Mouse (Mus musculus) kidney, embryonic 15.5 days (tissue): ENCODE data around the gene Pced1b. TPM values are rescaled to one million over a fixed set of nuclear protein-coding genes. Genes with fewer than 3 reads are reported as not detected.
"Not testable (repeated sequence)": the region's sequence is repeated elsewhere in the genome, so short reads cannot be mapped to it uniquely, and the experiment has no call there.

Experiments used
- ATAC-seq: fragments of 200-750 bp; cut with Nextera tagmentation; replicated peaks from 2 replicates; pipeline ENCODE4 v1.8.0; 2017; ENCODE audit warnings: moderate TSS enrichment; ENCODE audit not compliant: low FRiP score
- H3K27ac ChIP-seq: fragments of 300-500 bp; sonication (generic); 2 replicates; pipeline ENCODE4 v1.5.1; 2015; ENCODE audit warnings: mild to moderate bottlenecking, inconsistent platforms
- H3K27me3 ChIP-seq: fragments of 300-500 bp; sonication (generic); 2 replicates; pipeline ENCODE4 v1.6.1; 2015; ENCODE audit warnings: inconsistent platforms
- H3K36me3 ChIP-seq: fragments of 300-500 bp; sonication (generic); 2 replicates; pipeline ENCODE4 v1.6.1; 2015; ENCODE audit warnings: inconsistent platforms
- H3K4me1 ChIP-seq: fragments of 300-500 bp; sonication (generic); 2 replicates; pipeline ENCODE4 v1.6.1; 2015; ENCODE audit warnings: inconsistent platforms
- H3K4me2 ChIP-seq: fragments of 300-500 bp; sonication (generic); 2 replicates; pipeline ENCODE4 v1.6.1; 2015; ENCODE audit warnings: moderate library complexity, mild to moderate bottlenecking, inconsistent platforms
- H3K4me3 ChIP-seq: fragments of 300-500 bp; sonication (generic); replicated peaks from 2 replicates; pipeline ENCODE4 v1.5.1; 2015; ENCODE audit warnings: mild to moderate bottlenecking, inconsistent platforms
- H3K9ac ChIP-seq: fragments of 300-500 bp; sonication (generic); 2 replicates; pipeline ENCODE4 v1.6.1; 2015; ENCODE audit warnings: mild to moderate bottlenecking, inconsistent platforms
- H3K9me3 ChIP-seq: fragments of 300-500 bp; sonication (generic); replicated peaks from 2 replicates; pipeline ENCODE4 v1.6.1; 2016; ENCODE audit warnings: inconsistent platforms
- WGBS: fragments of 180-500 bp; shearing (Covaris S2); methylation state at CpG from one replicate; pipeline ENCODE4 v1.1.7; 2015; ENCODE audit warnings: mixed read lengths; 5-methylcytosine and 5-hydroxymethylcytosine counted together
- polyA plus RNA-seq: library from polyadenylated mRNA; unstranded; fragments of >200 nt; fragmentation: Nextera tagmentation; extraction: Ambion mirVana; gene quantifications from 2 replicates; pipeline ENCODE4 v1.2.1, GENCODE M21; 2015

Pced1b gene
- polyA plus RNA-seq, result 5.5 and 5.8 TPM in 2 replicates

DNA sequence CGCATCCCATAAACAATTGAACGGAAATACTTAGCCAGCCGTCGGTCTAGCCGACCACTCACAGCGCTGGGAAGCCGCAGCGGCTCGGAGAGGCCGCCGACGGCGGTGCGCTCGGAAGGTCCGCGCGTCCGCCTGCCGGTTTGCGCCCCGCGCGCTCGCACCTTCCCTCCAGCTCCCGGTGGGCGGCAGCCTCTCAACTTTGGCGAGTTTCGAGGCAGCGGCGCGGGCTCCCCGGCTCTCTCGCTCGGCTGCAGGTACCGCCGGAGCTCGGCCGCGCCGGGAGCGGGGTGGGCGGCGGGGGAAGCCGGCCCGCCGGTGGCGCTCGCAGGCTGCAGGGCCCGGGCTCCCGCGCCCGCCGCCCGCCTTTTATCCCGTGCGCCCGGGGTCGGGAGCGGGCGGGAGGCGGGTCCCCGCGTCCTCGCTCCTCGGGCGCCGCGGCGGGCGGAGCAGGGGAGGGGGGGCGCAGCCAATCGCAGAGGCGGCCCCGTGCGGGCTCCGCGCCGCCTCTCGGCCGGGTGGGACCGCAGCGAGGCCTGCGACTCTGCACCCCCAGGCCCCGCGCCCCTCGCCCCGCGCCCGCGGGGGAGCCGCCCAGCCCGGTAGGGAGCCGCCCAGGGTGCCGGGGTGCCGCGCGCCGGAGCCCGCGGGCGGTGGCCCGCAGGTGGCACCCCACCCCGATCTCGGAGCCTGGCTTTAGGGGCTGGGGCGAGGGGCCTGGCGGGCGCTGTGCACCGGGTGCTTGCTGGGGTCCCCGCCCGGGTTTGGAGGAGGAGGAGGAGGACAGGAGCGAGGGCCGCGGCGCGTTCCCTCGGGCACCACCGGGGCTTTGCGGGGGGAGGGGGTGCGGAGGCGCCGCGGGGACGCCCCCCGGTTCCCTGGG is at the start of gene Pced1b, which contains the start of gene Amigo2:
TSS of gene Pced1b (plus strand) at position 197 of the 880 bp plus-strand sequence.
TSS of gene Amigo2 (minus strand) at position 377 of the 880 bp plus-strand sequence.
- peaks cover 8% of the 10 kb centered on the region; the same call in 1 of the 2 replicates for H3K36me3 ChIP-seq
- H3K4me1 ChIP-seq, result peaks cover 24% of the 10 kb centered on the region
- H3K27me3 ChIP-seq, result peaks cover 13% of the 10 kb centered on the region; the same call in 1 of the 2 replicates
- no peaks in the 10 kb centered on the region for H3K9me3 ChIP-seq
- H3K4me3 ChIP-seq, result peak within 1 kb of the TSS; percentile 87
- peak within 1 kb of the TSS; percentile 93 for H3K9ac ChIP-seq
- peak within 1 kb of the TSS; percentile 84 for H3K4me2 ChIP-seq
- peak within 1 kb of the TSS; percentile 94 for H3K27ac ChIP-seq
- under 1% methylated on average over 109 of the region's 125 CpGs for WGBS
- peak; percentile 90 for ATAC-seq

DNA sequence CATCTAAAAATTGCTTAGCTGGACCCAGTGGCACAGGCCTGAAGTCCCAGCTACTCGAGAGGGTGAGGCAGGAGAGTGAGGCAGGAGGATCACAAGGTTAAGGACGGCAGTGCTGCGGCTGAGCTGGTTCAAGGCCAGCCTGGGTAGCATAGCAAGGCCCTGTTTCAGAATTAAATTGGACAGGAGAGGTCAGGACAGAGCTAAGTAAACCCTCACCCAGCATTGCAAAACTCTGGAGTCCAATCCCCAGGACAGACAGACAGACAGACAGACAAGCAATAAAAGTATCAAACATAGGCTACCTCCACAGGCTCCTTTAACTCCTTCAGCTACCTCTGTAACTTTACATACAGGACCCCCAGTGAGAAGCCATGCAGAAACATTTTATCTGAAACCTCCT is 42.0 kb upstream of the Pced1b start:
- Histone ChIP-seq H3K36me3 (no peaks in the 10 kb centered on the region), H3K4me1 (no peaks in the 10 kb centered on the region), H3K4me2 (no peak overlapping the region), H3K27ac (no peak overlapping the region), H3K9me3 (no peaks in the 10 kb centered on the region), H3K9ac (no peak overlapping the region), H3K27me3 (no peaks in the 10 kb centered on the region), H3K4me3 (no peak overlapping the region)
- WGBS, result 78% methylated on average over 3 of the region's 3 CpGs
- ATAC-seq, result no peak

DNA sequence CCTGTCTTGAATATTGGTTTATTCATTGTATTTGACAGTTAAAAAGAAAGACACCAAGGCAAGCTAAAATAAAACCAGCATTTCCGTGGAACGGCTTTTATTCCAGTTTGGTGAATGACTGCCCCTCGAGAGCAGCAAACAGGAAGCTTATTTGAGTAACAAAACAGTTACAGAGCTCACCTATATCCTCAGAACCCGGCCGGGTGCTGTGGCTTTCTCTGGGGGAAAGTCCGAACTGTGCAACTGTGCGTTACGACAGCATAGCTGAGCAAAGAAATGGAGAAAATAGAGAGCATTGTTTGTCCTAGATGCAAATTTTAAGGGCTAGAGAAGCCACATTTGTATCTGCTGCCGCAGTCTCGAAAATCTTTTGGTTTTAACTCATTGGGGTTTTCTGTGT is 41.1 kb upstream of the Pced1b start:
- no peak overlapping the region for H3K4me3 ChIP-seq
- no peak overlapping the region for H3K9ac ChIP-seq
- H3K9me3 ChIP-seq, result no peaks in the 10 kb centered on the region
- ATAC-seq, result no peak
- no peak overlapping the region for H3K27ac ChIP-seq
- no peaks in the 10 kb centered on the region for H3K27me3 ChIP-seq
- no peak overlapping the region for H3K4me2 ChIP-seq
- WGBS, result 89% methylated on average over 10 of the region's 10 CpGs
- no peaks in the 10 kb centered on the region for H3K36me3 ChIP-seq
- H3K4me1 ChIP-seq, result no peaks in the 10 kb centered on the region

DNA sequence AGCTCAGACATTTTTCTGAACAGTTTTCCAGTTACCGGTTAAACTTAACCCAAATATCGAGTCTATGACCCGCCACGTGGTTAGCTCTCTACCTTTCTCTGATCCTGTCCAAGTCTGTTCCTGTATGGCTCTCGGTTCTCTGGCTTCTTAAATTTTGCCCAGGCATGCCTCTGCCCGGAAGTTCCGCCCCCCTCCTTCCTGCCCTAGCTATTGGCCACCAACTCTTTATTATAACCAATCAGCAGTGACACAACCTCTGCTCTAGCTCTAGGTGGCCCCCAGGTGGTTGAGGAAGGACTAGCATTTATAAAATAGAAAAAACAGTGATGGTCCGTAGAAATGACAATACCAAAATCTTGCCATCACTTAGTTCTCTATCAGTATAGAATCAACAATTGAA is 40.4 kb upstream of the Pced1b start:
- WGBS, result 96% methylated on average over 8 of the region's 8 CpGs
- Histone ChIP-seq H3K9me3 (no peaks in the 10 kb centered on the region), H3K4me1 (no peaks in the 10 kb centered on the region)

DNA sequence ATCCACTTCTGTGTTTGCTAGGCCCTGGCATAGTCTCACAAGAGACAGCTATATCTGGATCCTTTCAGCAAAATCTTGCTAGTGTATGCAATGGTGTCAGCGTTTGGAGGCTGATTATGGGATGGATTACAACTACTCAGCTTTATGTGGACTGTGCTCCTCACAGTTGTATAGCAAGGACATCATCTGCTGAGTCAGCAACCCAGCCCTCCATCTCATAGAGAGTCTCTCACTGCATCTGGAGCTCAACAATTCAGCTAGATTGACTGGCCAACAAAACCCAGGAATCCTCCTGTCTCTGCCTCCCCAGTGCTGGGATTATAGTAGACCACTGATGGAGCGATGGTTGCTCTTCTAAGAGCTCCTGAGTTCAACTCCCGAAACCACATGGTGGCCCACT is 37.2 kb upstream of the Pced1b start:
- WGBS, result 92% methylated on average over 3 of the region's 3 CpGs
- not testable (repeated sequence) for H3K4me2 ChIP-seq, H3K27ac ChIP-seq, H3K4me3 ChIP-seq, H3K9ac ChIP-seq, H3K4me1 ChIP-seq, ATAC-seq, H3K27me3 ChIP-seq, H3K36me3 ChIP-seq, H3K9me3 ChIP-seq

More for the DNA sequence above, 40.4 kb upstream of the Pced1b start:
- ATAC-seq, result no peak
- H3K4me2 ChIP-seq, result no peak overlapping the region
- H3K4me3 ChIP-seq, result no peak overlapping the region
- no peaks in the 10 kb centered on the region for H3K36me3 ChIP-seq
- H3K27ac ChIP-seq, result no peak overlapping the region
- H3K27me3 ChIP-seq, result no peaks in the 10 kb centered on the region
- no peak overlapping the region for H3K9ac ChIP-seq

DNA sequence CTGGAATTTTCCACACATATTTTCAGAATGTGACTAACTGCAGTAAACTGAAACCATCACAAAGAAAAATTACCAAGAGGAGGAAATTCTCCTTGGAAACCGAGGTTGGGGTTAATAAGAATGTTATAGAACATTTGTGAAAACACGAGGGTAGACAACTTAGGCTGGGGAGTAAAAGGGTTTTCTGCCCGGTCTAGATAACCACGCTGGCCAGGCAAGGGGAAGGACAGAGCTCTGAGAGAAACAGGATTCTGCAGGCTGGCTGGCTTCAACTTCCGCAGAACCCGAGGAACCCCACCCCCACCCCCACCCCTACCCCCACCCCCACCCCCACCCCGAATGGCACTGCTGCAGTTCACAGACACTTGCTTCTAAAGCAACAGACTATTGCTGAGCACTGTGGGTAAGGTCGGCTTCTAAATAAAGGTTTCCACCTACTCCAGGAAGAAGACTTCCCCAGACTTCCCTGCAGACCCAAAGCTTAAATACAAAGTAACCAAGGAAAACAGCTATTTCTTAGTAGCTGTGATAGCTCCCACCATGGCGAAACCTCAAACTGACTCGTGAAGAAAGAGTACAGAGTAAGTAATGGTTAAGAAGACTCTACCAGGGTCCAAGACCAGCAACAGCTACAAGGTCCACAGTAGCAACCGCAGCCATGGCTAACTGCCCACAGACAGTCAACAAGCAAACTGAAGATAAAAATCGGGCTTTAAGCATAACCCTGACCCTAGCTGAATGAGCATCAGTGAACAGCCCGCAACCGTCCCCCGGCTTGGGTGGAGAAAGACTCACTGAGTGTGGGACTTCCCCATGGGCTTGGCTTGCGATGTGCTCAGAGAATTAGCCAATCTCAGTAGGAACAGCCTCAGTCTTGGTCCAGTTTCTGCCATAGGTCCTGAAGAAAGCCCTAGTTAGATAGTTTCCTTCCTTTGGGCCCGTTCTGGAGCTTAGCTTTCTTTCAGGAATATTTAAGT is 34.1 kb upstream of the Pced1b start:
- no peaks in the 10 kb centered on the region for H3K27me3 ChIP-seq
- ATAC-seq, result no peak
- H3K36me3 ChIP-seq, result no peaks in the 10 kb centered on the region
- H3K9ac ChIP-seq, result no peak overlapping the region
- no peaks in the 10 kb centered on the region for H3K9me3 ChIP-seq
- H3K27ac ChIP-seq, result no peak overlapping the region
- H3K4me1 ChIP-seq, result no peaks in the 10 kb centered on the region
- H3K4me3 ChIP-seq, result no peak overlapping the region
- no peak overlapping the region for H3K4me2 ChIP-seq
- 78% methylated on average over 17 of the region's 17 CpGs for WGBS

DNA sequence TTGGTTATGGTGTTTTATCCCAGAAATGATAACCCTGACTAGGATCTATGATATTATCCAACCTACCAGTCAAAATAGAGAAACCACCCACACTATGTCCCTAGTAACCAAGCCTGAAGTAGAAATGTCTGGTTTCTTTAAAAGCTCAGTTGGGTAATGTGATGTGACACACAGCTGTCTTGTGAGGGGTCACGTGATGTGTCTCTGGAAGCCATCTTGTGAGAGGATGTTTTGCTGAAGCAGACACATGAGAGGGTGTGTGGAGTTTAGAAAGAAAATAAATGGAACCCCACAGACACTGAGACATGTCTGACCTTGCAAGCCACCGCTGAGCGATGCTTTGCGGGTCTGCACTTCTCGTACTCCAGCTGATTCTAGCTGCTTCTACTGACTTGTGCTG is 30.1 kb upstream of the Pced1b start:
- Histone ChIP-seq H3K36me3 (no peaks in the 10 kb centered on the region), H3K27ac (no peak overlapping the region), H3K4me3 (no peak overlapping the region), H3K4me1 (no peaks in the 10 kb centered on the region), H3K9me3 (no peaks in the 10 kb centered on the region), H3K4me2 (no peak overlapping the region), H3K9ac (no peak overlapping the region), H3K27me3 (no peaks in the 10 kb centered on the region)
- 94% methylated on average over 5 of the region's 5 CpGs for WGBS
- ATAC-seq, result no peak

DNA sequence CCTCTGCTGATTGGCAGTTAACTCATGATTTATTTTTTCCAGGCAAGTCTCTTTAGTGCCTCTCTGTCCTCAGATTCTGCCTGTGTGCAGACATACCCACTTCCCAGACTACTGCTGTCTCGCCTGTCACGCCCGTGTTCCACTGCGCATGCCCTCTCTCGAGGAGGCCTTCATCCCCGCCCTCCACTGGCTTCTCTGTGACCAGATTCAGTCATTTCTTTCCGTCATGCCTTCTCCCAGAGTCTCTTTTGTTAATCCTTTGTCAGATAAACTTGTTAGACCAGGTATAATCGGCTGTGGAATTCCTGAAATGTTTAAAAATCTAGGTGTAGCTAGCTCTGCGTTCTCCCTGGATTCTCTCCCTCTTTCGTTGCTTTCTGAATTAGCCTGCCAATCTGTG is 23.5 kb upstream of the Pced1b start:
- Histone ChIP-seq H3K36me3 (no peaks in the 10 kb centered on the region), H3K4me2 (peak overlapping the region; percentile 32), H3K9ac (no peak overlapping the region), H3K27me3 (no peaks in the 10 kb centered on the region), H3K4me1 (peaks cover 19% of the 10 kb centered on the region), H3K4me3 (no peak overlapping the region), H3K27ac (peak overlapping the region; percentile 66), H3K9me3 (no peaks in the 10 kb centered on the region)
- 57% methylated on average over 10 of the region's 10 CpGs for WGBS
- ATAC-seq, result no peak

DNA sequence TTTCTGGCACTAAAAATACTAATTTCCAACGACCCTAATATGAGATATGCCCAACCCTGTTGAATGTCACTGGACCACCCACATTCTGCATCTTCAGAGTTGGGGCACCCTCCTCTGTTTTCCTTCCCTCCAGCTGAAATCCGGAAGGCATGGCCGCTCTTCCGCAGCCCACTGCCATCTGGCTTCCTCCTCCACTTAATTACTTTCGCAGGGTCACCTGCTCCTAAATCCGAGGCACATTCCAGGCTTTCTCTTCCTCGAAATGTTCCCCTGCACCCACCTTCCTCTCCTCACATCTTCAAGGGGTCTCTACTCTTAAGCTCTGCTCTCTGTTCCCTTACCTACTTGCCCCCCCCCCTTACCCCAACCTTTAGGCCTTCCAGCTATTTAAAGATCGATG is 22.9 kb upstream of the Pced1b start:
- Histone ChIP-seq H3K9ac (no peak overlapping the region), H3K4me2 (peak overlapping the region; percentile 32), H3K27me3 (no peaks in the 10 kb centered on the region), H3K36me3 (no peaks in the 10 kb centered on the region), H3K4me1 (peaks cover 19% of the 10 kb centered on the region), H3K4me3 (no peak overlapping the region), H3K9me3 (no peaks in the 10 kb centered on the region), H3K27ac (peak overlapping the region; percentile 66)
- peak; percentile 54 for ATAC-seq
- 20% methylated on average over 8 of the region's 8 CpGs for WGBS

DNA sequence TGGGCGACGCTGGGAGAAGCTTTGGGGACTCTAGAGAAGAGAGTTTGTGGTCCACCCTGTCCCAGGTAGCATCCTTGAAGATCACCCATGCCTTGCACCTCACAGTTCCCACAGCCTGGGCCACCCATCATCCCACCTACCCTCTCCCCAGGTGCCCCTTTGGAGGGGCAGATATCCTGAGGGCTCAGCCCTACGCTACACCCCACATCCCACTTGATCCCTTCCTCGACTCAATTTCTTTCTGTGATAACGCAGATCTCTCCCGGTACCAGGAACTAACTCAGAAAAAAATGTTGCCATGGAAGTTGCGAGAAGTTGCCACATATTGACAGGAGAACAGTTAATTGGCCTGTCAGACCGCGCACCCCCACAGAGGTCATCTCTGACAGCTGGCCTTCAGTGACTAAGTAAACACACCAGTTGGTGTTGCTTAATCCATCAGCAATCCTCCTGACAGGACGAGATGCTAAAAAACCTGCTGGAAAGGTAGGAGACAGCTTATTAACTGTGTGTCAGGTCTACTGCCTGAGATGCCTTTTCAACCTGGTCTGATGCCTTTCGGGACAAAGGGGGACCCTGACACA is 17.3 kb upstream of the Pced1b start:
- no peak for ATAC-seq
- Histone ChIP-seq H3K9ac (no peak overlapping the region), H3K27me3 (no peaks in the 10 kb centered on the region), H3K4me2 (no peak overlapping the region), H3K36me3 (no peaks in the 10 kb centered on the region), H3K4me3 (no peak overlapping the region), H3K27ac (no peak overlapping the region), H3K9me3 (0 out of 2 replicates have a peak, but pooled peaks cover 4% of the 10 kb centered on the region), H3K4me1 (peaks cover 4% of the 10 kb centered on the region)
- WGBS, result 85% methylated on average over 11 of the region's 11 CpGs

DNA sequence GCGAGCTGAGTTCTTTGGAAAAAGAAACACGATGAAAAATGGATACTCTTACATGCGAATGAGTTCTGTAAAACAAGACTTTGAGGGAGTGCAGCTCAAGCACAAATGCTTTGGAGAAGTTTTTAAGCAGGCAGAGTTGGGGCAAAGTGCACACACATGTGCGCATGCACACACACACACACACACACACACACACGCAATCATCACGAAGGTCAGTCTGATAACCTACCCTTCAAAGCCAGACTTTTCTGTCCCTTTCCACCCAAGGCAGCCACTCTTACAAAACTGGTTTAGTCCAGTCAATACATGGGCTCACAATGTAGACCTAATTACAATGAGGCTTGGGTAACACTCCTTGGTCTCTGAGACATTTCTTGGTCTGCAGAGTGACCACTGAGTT is 12.8 kb upstream of the Pced1b start:
- Histone ChIP-seq H3K9ac (no peak overlapping the region), H3K36me3 (no peaks in the 10 kb centered on the region), H3K27ac (no peak overlapping the region), H3K4me3 (no peak overlapping the region), H3K4me2 (no peak overlapping the region), H3K4me1 (no peaks in the 10 kb centered on the region), H3K27me3 (no peaks in the 10 kb centered on the region), H3K9me3 (0 out of 2 replicates have a peak, but pooled peaks cover 4% of the 10 kb centered on the region)
- ATAC-seq, result no peak
- 88% methylated on average over 6 of the region's 6 CpGs for WGBS
